Mouse (Mus musculus) bone marrow macrophage, adult 2 months (primary cell): ENCODE measurements around the gene Iqcg.

Experiments
- CTCF ChIP-seq: IDR thresholded peaks from 2 replicates; pipeline ENCODE4 v1.5.1; 2012; ENCODE audit warnings: low read depth, mild to moderate bottlenecking, low read length, moderate library complexity
- POLR2A ChIP-seq: IDR thresholded peaks from 2 replicates; pipeline ENCODE4 v1.6.1; 2012; ENCODE audit warnings: mild to moderate bottlenecking, low read depth, low read length, borderline replicate concordance

DNA sequence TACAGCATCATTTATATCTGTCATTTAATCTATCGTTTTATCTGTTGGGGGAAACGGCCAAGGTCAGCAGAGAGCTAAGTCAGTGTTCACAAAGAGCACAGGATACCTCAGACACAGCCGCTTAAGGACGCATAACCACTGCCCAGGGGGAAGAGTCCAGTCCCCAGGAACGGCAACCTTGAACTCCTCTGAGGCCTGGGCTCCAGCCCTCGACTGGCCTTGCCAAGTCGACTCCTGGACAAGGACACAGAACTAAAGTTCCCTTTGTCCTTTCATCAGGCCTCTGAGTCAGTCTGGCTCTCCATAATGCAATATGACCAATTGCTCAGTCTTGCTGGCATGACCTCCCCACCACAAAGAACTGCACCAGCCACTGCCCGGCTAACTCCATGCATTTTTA lies 29.6 kb upstream of the Iqcg start:
- no peak for TF ChIP-seq CTCF
- no peak for TF ChIP-seq POLR2A
